Mouse (Mus musculus): ENCODE data around the gene Gm13420.
"Not testable (repeated sequence)": the region's sequence is repeated elsewhere in the genome, so short reads cannot be mapped to it uniquely, and the experiment has no call there.

The Gm13420 gene

GRCm38 (mm10) chr2:29751497-29751896 is at the start of gene Gm13420:
Gm13420 (minus strand) TSS chr2:29751685.
- DNase-seq (ENCODE audit: low spot score in 2 of 2), result no peak

- no peak for DNase-seq (ENCODE audit: low spot score in 2 of 2)
Measured at GRCm38 (mm10) chr2:29792772-29793487, 41.4 kb upstream of the Gm13420 start.

- peak; percentile 65 to 82 for DNase-seq (ENCODE audit: low spot score in 2 of 2)
Measured at GRCm38 (mm10) chr2:29787937-29788681, 36.6 kb upstream of the Gm13420 start, which contains the start of gene Trub2. Trub2 (minus strand) TSS chr2:29788502.

GRCm38 (mm10) chr2:29787104-29787917 is 35.8 kb upstream of the Gm13420 start, which contains the start of gene Coq4:
Coq4 (plus strand) TSS chr2:29787493.
- DNase-seq (ENCODE audit: low spot score in 2 of 2), result peak; percentile 88

GRCm38 (mm10) chr2:29784290-29784689 is 32.8 kb upstream of the Gm13420 start:
- no peak for DNase-seq (ENCODE audit: low spot score in 2 of 2)

GRCm38 (mm10) chr2:29781256-29781655 is 29.8 kb upstream of the Gm13420 start:
- DNase-seq (ENCODE audit: low spot score in 2 of 2), result not testable (repeated sequence)

GRCm38 (mm10) chr2:29773323-29773722 is 21.8 kb upstream of the Gm13420 start:
- no peak for DNase-seq (ENCODE audit: low spot score in 2 of 2)

GRCm38 (mm10) chr2:29771611-29772461 is 20.4 kb upstream of the Gm13420 start:
- DNase-seq (ENCODE audit: low spot score in 2 of 2), result no peak

- DNase-seq (ENCODE audit: low spot score in 2 of 2), result no peak
Measured at GRCm38 (mm10) chr2:29770162-29770561, 18.7 kb upstream of the Gm13420 start.

GRCm38 (mm10) chr2:29768901-29769300 is 17.4 kb upstream of the Gm13420 start:
- DNase-seq (ENCODE audit: low spot score in 2 of 2), result no peak

GRCm38 (mm10) chr2:29767976-29768709 is 16.7 kb upstream of the Gm13420 start:
- DNase-seq (ENCODE audit: low spot score in 2 of 2), result no peak

- peak in 1 of 2 experiments; percentile 42 for DNase-seq (ENCODE audit: low spot score in 2 of 2)
Measured at GRCm38 (mm10) chr2:29764831-29765230, 13.3 kb upstream of the Gm13420 start.

GRCm38 (mm10) chr2:29755693-29756092 is 4.2 kb upstream of the Gm13420 start:
- DNase-seq (ENCODE audit: low spot score in 2 of 2), result no peak

- no peak for DNase-seq (ENCODE audit: low spot score in 2 of 2)
Measured at GRCm38 (mm10) chr2:29752397-29752796, 912 bp upstream of the Gm13420 start.

- DNase-seq (ENCODE audit: low spot score in 2 of 2), result no peak
Measured at GRCm38 (mm10) chr2:29748499-29748898, 3.0 kb downstream of the Gm13420 start.

GRCm38 (mm10) chr2:29747852-29748251 is 3.6 kb downstream of the Gm13420 start:
- no peak for DNase-seq (ENCODE audit: low spot score in 2 of 2)

GRCm38 (mm10) chr2:29747188-29747782 is 4.2 kb downstream of the Gm13420 start:
- DNase-seq (ENCODE audit: low spot score in 2 of 2), result peak in 1 of 2 experiments; percentile 27

- DNase-seq (ENCODE audit: low spot score in 2 of 2), result no peak
Measured at GRCm38 (mm10) chr2:29744256-29744655, 7.2 kb downstream of the Gm13420 start.

GRCm38 (mm10) chr2:29741207-29741606 is 10.3 kb downstream of the Gm13420 start:
- no peak for DNase-seq (ENCODE audit: low spot score in 2 of 2)

- DNase-seq (ENCODE audit: low spot score in 2 of 2), result no peak
Measured at GRCm38 (mm10) chr2:29739368-29739767, 12.1 kb downstream of the Gm13420 start.

Measured in frontal cortex, postnatal 10 days (tissue).